Mouse (Mus musculus): ENCODE data around the gene Col1a1.

DNA sequence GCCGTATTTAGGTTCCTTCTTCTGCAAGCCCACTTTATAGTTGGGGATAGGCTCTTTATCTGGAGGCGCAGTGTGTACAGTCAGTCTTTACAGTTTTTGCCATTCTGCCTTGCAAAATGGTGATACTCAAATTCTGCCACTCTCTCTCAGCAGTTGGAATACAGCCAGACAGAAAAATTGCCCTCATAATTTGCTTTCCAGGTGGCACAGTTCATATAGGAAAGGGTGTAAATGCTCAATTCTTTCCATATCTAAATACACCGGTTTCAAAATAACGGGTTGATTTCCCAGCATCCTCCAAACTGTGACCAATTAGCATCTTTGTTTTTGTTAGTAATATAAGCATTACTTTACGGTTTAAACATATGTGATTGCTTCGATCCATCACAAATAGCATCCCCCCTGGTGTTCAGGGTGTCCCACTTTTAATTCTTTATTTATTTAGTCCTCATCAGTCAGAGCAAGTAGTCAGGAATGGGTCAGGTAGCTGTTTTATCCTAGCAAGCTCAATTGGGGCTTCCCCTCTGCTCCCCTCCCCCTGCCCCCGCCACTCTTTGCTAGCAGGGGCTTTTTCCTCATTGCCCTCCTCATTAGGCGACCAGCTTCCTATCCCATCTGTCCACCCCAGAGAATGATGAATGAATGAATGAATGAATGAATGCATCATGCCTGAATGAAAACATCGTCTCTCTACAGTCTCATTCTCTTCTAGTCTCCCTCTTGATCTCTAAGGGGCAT, 42.3 kb downstream of the Col1a1 start:
- TF ChIP-seq CTCF (IDR thresholded peaks at IDR 0.05; ENCODE audit: borderline replicate concordance, insufficient read depth, low read length) = no peak
- TF ChIP-seq POLR2A (IDR thresholded peaks at IDR 0.05; ENCODE audit: low read depth, low read length) = no peak

Data from embryonic fibroblast, embryonic 13.5 days (primary cell).